Mouse (Mus musculus): Measurements from ENCODE around the gene H2-Q4. TPM values are rescaled to one million over a fixed set of nuclear protein-coding genes. Genes with fewer than 3 reads are reported as not detected.
"Not testable (repeated sequence)": the region's sequence is repeated elsewhere in the genome, so short reads cannot be mapped to it uniquely, and the experiment has no call there.

H2-Q4 gene
- polyA plus RNA-seq, 1 experiment from 2014 or later: 4.1 TPM

DNA sequence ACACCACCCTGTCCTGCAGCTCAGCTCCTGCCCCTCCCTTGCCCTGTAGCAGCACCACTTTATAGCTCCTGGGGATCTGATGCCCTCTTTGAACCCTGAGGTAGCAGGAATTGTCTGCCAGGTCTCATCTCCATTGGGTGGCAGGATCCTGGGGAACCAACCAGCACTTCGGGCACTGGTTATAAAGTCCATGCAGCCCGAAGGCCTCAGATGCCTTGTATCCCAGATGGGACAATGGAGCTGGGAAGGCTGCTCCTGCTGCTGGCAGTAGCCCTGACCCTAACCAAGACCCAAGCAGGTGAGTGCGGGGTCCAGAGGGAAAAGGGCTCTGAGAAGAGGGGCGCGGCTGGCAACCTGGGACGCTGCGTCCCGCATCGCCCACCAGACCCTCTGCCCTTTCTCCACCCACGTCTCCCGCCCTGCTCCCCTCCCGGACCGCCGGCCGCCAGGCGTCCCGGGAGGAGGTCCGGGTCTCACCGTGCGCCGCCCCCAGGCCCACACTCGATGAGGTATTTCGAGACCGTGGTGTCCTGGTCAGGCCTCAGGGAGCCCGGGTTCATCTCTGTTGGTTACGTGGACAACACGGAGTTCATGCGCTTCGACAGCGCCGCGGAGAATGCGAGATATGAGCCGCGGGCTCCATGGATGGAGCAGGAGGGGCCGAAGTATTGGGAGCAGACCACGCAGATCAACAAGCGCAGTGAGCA lies 20.5 kb upstream of the H2-Q4 start:
- Histone ChIP-seq H3K27me3 (ENCODE audit: control insufficient read depth, insufficient read depth, low read length) (peaks cover 2% of the 10 kb centered on the region; the same call in 1 of the 2 replicates), H3K4me3 (ENCODE audit: low read length) (peak overlapping the region; percentile 51), H3K4me1 (ENCODE audit: control insufficient read depth, insufficient read depth, low read length) (0 out of 2 replicates have a peak, but pooled peaks cover 5% of the 10 kb centered on the region), H3K27ac (ENCODE audit: low read length) (no peak overlapping the region), H3K36me3 (ENCODE audit: control insufficient read depth, insufficient read depth) (no peaks in the 10 kb centered on the region), H3K9me3 (replicated peaks; ENCODE audit: control insufficient read depth, low read length) (0 out of 2 replicates have a peak, but pooled peaks cover 6% of the 10 kb centered on the region), H3K9ac (ENCODE audit: low read length) (peak overlapping the region; percentile 48), H3K4me2 (ENCODE audit: low read depth, low read length) (peak overlapping the region; percentile 74)
- no peak for ATAC-seq (replicated peaks; ENCODE audit: extremely low read depth, insufficient read depth, low FRiP score)
- 9% methylated on average over 38 of the region's 38 CpGs for WGBS

DNA sequence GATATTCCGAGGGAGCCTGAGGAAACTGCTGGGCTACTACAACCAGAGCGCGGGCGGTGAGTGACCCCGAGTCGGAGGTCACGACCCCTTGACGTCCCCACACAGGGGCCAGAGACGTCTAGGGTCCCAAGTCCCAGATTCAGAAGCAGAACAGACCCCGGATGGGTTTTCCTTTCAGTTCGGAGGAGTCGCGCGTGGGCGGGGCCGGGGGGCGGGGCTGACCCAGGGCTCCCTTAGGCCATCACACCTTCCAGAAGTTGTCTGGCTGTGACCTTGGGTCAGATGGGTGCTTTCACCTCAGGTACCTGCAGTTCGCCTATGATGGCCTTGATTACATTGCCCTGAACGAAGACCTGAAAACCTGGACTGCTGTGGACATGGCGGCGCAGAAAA lies 20.0 kb upstream of the H2-Q4 start:
- H3K36me3 ChIP-seq (ENCODE audit: control insufficient read depth, insufficient read depth): no peaks in the 10 kb centered on the region
- no peak overlapping the region for H3K27ac ChIP-seq (ENCODE audit: low read length)
- 0 out of 2 replicates have a peak, but pooled peaks cover 5% of the 10 kb centered on the region for H3K4me1 ChIP-seq (ENCODE audit: control insufficient read depth, insufficient read depth, low read length)
- ATAC-seq (replicated peaks; ENCODE audit: extremely low read depth, insufficient read depth, low FRiP score): no peak
- peak overlapping the region; percentile 48 for H3K9ac ChIP-seq (ENCODE audit: low read length)
- H3K4me2 ChIP-seq (ENCODE audit: low read depth, low read length): peak overlapping the region; percentile 74
- H3K9me3 ChIP-seq (replicated peaks; ENCODE audit: control insufficient read depth, low read length): 0 out of 2 replicates have a peak, but pooled peaks cover 6% of the 10 kb centered on the region
- peak overlapping the region; percentile 51 for H3K4me3 ChIP-seq (ENCODE audit: low read length)
- WGBS: 18% methylated on average over 21 of the region's 21 CpGs
- H3K27me3 ChIP-seq (ENCODE audit: control insufficient read depth, insufficient read depth, low read length): peaks cover 2% of the 10 kb centered on the region; the same call in 1 of the 2 replicates

DNA sequence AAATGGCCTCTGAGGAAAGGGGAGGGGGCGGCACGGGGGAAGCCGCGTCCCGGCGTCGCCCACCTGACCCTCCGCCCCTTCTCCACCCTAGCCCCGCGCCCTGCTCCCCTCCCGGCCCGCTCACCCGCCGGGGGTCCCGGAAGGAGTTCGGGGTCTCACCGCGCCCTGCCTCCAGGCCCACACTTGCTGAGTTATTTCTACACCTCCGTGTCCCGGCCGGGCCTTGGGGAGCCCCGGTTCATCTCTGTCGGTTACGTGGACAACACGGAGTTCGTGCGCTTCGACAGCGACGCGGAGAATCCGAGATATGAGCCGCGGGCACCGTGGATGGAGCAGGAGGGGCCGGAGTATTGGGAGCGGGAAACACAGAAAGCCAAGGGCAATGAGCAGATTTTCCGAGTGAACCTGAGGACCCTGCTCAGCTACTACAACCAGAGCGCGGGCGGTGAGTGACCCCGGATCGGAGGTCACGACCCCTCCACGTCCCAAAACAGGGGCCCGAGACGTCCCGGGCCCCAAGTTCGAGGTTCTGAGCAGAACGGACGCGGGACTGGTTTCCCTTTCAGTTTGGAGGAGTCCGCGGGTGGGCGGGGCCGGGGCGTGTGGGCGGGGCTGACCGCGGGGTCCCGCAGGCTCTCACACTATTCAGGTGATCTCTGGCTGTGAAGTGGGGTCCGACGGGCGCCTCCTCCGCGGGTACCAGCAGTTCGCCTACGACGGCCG lies 473 bp downstream of the H2-Q4 start:
- peak overlapping the region; percentile 71 for H3K4me3 ChIP-seq (ENCODE audit: low read length)
- 1% methylated on average over 55 of the region's 70 CpGs for WGBS
- H3K36me3 ChIP-seq (ENCODE audit: control insufficient read depth, insufficient read depth): no peaks in the 10 kb centered on the region
- peak overlapping the region; percentile 81 for H3K9ac ChIP-seq (ENCODE audit: low read length)
- H3K9me3 ChIP-seq (replicated peaks; ENCODE audit: control insufficient read depth, low read length): peaks cover 2% of the 10 kb centered on the region; the same call in 1 of the 2 replicates
- peak; percentile 49 for ATAC-seq (replicated peaks; ENCODE audit: extremely low read depth, insufficient read depth, low FRiP score)
- no peaks in the 10 kb centered on the region for H3K4me1 ChIP-seq (ENCODE audit: control insufficient read depth, insufficient read depth, low read length)
- H3K4me2 ChIP-seq (ENCODE audit: low read depth, low read length): peak overlapping the region; percentile 99
- H3K27ac ChIP-seq (ENCODE audit: low read length): no peak overlapping the region
- H3K27me3 ChIP-seq (ENCODE audit: control insufficient read depth, insufficient read depth, low read length): no peaks in the 10 kb centered on the region

DNA sequence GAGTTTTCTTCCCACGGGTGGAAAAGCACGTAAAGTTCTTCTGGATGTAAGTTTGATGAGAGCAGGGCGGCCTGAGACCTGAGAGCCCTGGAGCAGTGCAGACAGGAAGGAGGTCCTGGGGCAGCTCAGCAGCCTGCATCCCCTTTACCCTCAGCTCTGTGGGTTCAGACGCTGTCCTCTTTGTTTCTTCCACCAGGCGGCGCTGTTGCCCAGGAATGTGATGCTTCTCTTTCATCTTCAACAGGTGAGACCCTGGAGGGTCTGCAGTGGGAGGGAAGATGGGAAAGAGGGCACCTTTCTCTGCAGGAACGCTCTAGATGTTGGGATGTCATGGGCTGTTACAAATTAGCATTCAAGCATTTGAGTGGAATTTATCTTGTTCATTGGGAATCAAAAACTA lies 10.4 kb downstream of the H2-Q4 start:
- H3K36me3 ChIP-seq (ENCODE audit: control insufficient read depth, insufficient read depth); H3K4me3 ChIP-seq (ENCODE audit: low read length); H3K27me3 ChIP-seq (ENCODE audit: control insufficient read depth, insufficient read depth, low read length); H3K27ac ChIP-seq (ENCODE audit: low read length); H3K9ac ChIP-seq (ENCODE audit: low read length); H3K4me1 ChIP-seq (ENCODE audit: control insufficient read depth, insufficient read depth, low read length); H3K9me3 ChIP-seq (replicated peaks; ENCODE audit: control insufficient read depth, low read length); H3K4me2 ChIP-seq (ENCODE audit: low read depth, low read length); ATAC-seq (replicated peaks; ENCODE audit: extremely low read depth, insufficient read depth, low FRiP score): not testable (repeated sequence)
- 6% methylated on average over 7 of the region's 7 CpGs for WGBS

DNA sequence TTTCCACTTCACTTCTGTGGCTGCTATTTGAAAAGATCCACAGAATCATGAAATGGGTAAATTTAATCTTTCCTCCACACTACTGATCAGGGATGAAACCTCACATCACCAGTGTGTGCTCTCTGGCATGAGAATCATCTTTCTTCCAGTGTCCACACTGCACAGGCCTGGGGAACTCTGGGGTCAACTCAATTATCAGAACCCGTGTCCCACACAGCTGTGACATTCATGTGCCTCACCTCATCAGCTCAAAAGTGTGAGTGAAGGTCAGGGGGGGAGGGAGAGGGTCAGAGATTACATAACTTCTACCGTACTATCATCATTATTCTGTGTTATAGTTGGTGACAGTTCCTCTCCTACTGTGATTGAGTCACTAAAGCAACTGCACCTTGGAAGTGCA lies 13.3 kb downstream of the H2-Q4 start:
- not testable (repeated sequence) for H3K36me3 ChIP-seq (ENCODE audit: control insufficient read depth, insufficient read depth); H3K4me2 ChIP-seq (ENCODE audit: low read depth, low read length); ATAC-seq (replicated peaks; ENCODE audit: extremely low read depth, insufficient read depth, low FRiP score); H3K4me1 ChIP-seq (ENCODE audit: control insufficient read depth, insufficient read depth, low read length); H3K9me3 ChIP-seq (replicated peaks; ENCODE audit: control insufficient read depth, low read length); H3K4me3 ChIP-seq (ENCODE audit: low read length); H3K27ac ChIP-seq (ENCODE audit: low read length); H3K27me3 ChIP-seq (ENCODE audit: control insufficient read depth, insufficient read depth, low read length); H3K9ac ChIP-seq (ENCODE audit: low read length)
- 53% methylated on average over 2 of the region's 2 CpGs for WGBS

DNA sequence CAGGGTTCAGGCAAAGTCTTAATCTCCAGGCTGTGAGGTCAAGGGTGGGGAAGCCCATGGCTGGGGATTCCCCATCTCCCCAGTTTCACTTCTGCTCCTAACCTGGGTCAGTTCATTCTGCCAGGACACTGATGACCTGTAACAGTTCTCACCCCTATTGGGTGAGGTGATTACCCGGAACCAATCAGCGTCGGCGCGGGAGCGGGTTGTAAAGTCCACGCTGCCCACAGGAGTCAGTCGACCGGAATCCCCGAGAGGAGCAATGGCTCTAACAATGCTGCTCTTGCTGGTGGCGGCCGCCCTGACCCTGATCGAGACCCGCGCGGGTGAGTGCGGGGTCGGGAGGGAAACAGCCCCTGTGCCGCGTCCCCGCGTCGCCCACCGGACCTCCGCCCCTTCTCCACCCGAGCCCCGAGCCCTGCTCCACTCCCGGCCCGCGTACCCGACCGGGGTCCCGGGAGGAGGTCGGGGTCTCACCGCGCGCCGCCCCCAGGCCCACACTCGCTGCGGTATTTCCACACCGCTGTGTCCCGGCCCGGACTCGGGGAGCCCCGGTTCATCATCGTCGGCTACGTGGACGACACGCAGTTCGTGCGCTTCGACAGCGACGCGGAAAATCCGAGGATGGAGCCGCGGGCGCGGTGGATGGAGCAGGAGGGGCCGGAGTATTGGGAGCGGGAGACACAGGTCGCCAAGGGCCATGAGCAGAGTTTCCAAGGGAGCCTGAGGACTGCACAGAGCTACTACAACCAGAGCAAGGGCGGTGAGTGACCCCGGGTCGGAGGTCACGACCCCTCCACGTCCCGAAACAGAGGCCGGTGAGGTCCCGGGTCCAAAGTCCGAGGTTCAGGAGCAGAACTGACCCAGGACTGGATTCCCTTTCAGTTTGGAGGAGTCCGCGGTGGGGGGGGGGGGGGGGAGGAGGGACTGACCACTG lies 14.7 kb downstream of the H2-Q4 start:
- not testable (repeated sequence) for H3K4me1 ChIP-seq (ENCODE audit: control insufficient read depth, insufficient read depth, low read length); H3K9me3 ChIP-seq (replicated peaks; ENCODE audit: control insufficient read depth, low read length); H3K9ac ChIP-seq (ENCODE audit: low read length); H3K27ac ChIP-seq (ENCODE audit: low read length); H3K36me3 ChIP-seq (ENCODE audit: control insufficient read depth, insufficient read depth); H3K27me3 ChIP-seq (ENCODE audit: control insufficient read depth, insufficient read depth, low read length)
- 0 out of 2 replicates have a peak, but pooled peaks have one; percentile 37 for ATAC-seq (replicated peaks; ENCODE audit: extremely low read depth, insufficient read depth, low FRiP score)
- H3K4me2 ChIP-seq (ENCODE audit: low read depth, low read length): peak overlapping the region; percentile 55
- H3K4me3 ChIP-seq (ENCODE audit: low read length): peak overlapping the region; percentile 40
- WGBS: 3% methylated on average over 53 of the region's 75 CpGs

DNA sequence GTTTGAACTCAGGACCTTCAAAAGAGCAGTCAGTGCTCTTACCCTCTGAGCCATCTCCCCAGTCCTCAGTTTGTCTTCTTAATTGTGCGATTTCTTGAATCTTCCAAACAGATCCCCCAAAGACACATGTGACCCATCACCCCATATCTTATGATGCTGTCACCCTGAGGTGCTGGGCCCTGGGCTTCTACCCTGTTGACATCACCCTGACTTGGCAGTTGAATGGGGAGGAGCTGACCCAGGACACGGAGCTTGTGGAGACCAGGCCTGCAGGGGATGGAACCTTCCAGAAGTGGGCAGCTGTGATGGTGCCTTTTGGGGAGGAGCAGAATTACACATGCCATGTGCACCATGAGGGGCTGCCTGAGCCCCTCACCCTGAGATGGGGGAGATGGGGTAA lies 17.5 kb downstream of the H2-Q4 start:
- not testable (repeated sequence) for ATAC-seq (replicated peaks; ENCODE audit: extremely low read depth, insufficient read depth, low FRiP score); H3K9ac ChIP-seq (ENCODE audit: low read length); H3K27ac ChIP-seq (ENCODE audit: low read length); H3K27me3 ChIP-seq (ENCODE audit: control insufficient read depth, insufficient read depth, low read length); H3K4me3 ChIP-seq (ENCODE audit: low read length); H3K4me2 ChIP-seq (ENCODE audit: low read depth, low read length); H3K4me1 ChIP-seq (ENCODE audit: control insufficient read depth, insufficient read depth, low read length); H3K36me3 ChIP-seq (ENCODE audit: control insufficient read depth, insufficient read depth); H3K9me3 ChIP-seq (replicated peaks; ENCODE audit: control insufficient read depth, low read length)
- 75% methylated on average over 2 of the region's 2 CpGs for WGBS

DNA sequence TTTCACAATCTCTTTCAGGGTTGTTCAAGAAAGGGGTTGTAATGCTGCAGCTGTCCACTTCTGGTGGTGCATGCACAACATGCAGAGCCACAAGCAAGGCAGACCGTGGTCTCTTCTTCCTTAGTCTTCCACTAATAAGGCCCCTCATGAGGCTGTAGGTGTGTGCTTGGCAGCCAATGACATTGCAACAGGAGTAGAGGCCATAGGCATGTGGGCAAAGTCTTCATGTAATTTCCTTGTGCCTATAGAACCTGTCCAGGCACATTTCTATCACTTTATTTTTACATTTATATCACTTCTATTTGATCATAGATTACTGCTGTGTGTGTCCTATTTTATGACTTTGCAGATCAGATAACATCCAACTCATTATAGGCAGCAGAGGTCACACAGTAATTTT lies 33.6 kb downstream of the H2-Q4 start:
- not testable (repeated sequence) for ATAC-seq (replicated peaks; ENCODE audit: extremely low read depth, insufficient read depth, low FRiP score); H3K36me3 ChIP-seq (ENCODE audit: control insufficient read depth, insufficient read depth); H3K4me1 ChIP-seq (ENCODE audit: control insufficient read depth, insufficient read depth, low read length); H3K9me3 ChIP-seq (replicated peaks; ENCODE audit: control insufficient read depth, low read length); H3K27ac ChIP-seq (ENCODE audit: low read length); H3K4me2 ChIP-seq (ENCODE audit: low read depth, low read length); H3K9ac ChIP-seq (ENCODE audit: low read length); H3K4me3 ChIP-seq (ENCODE audit: low read length); H3K27me3 ChIP-seq (ENCODE audit: control insufficient read depth, insufficient read depth, low read length)
- no CpG with 5 or more reads among the region's 1 CpGs for WGBS

All from heart, embryonic 16.5 days (tissue).